ENCODE assay signal across 16 mouse cellular contexts in the genomic region with DNA sequence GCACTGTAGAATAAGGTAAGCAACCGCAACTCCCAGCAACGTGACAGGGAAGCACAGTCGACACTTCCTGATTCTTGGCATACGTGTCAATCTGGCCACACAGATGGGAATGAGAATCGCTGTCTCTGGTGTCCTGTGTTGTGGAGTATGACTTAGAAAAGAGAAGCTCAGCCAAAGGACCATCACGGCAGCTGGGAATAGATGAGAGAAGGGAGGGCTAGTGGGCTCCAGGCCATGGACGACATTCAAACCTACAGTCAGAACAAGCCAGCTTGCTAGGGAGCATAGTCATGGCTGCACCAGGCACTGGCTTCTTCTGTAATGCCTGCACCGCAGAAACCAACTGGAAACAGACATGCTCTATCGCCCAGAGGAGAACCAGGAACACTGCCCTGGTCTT.
DNase-seq lines count a peak whose midpoint lies in the region; ATAC-seq lines count a peak whose summit lies in the region.
"Had no signal": no experiment of that assay in that cellular context is flagged by ENCODE, and none has a peak within 500 bp of the region (broad histone marks: within the 10 kb centered on the region; RNA-seq: fewer than 3 reads in every experiment).

No protein-coding gene starts in this region.

- H3K27ac ChIP-seq in hindbrain, embryonic 15.5 days (replicated peaks), result no peak overlapping the region
- H3K27ac ChIP-seq in hindbrain, embryonic 10.5 days, result no peak overlapping the region
- no peak overlapping the region for H3K27ac ChIP-seq in forebrain, embryonic 16.5 days (ENCODE audit: low read length)
- H3K27ac ChIP-seq in midbrain, embryonic 13.5 days, result no peak overlapping the region
- H3K27ac ChIP-seq: embryonic facial prominence, embryonic 15.5 days; liver, embryonic 13.5 days; midbrain, embryonic 10.5 days; stomach, embryonic 15.5 days had no signal

- WGBS in hindbrain, embryonic 15.5 days, result 78% methylated on average over 9 of the region's 9 CpGs
- 85% methylated on average over 9 of the region's 9 CpGs for WGBS in hindbrain, embryonic 10.5 days
- WGBS in forebrain, embryonic 16.5 days, result 66% methylated on average over 9 of the region's 9 CpGs
- 87% methylated on average over 9 of the region's 9 CpGs for WGBS in midbrain, embryonic 13.5 days

- peak; percentile 49; the same call in 1 of the 2 replicates for ATAC-seq in cerebellum, adult (ENCODE audit: insufficient number of reproducible peaks, low FRiP score, low TSS enrichment)
- ATAC-seq in hindbrain, embryonic 15.5 days (ENCODE audit: low FRiP score, low read depth), result peak; percentile 68; the same call in 1 of the 2 replicates
- peak; percentile 69 for ATAC-seq in forebrain, embryonic 16.5 days
- no peak for ATAC-seq in midbrain, embryonic 13.5 days

- H3K27me3 ChIP-seq in hindbrain, embryonic 15.5 days, result no peaks in the 10 kb centered on the region
- no peaks in the 10 kb centered on the region for H3K27me3 ChIP-seq in hindbrain, embryonic 10.5 days (ENCODE audit: insufficient read depth, poor library complexity, severe bottlenecking)
- no peaks in the 10 kb centered on the region for H3K27me3 ChIP-seq in forebrain, embryonic 16.5 days (replicated peaks; ENCODE audit: control insufficient read depth, insufficient read depth, low read length)
- H3K27me3 ChIP-seq in midbrain, embryonic 13.5 days, result no peaks in the 10 kb centered on the region
- H3K27me3 ChIP-seq: CH12.LX; embryonic facial prominence, embryonic 15.5 days; liver, embryonic 13.5 days; stomach, embryonic 15.5 days had no signal

- no peak overlapping the region for H3K9ac ChIP-seq in hindbrain, embryonic 15.5 days
- H3K9ac ChIP-seq in forebrain, embryonic 16.5 days (replicated peaks; ENCODE audit: low read depth, low read length), result no peak overlapping the region
- H3K9ac ChIP-seq in midbrain, embryonic 13.5 days (replicated peaks), result no peak overlapping the region
- H3K9ac ChIP-seq: embryonic facial prominence, embryonic 15.5 days; liver, embryonic 13.5 days; stomach, embryonic 15.5 days had no signal

- no peaks in the 10 kb centered on the region for H3K9me3 ChIP-seq in hindbrain, embryonic 15.5 days
- no peaks in the 10 kb centered on the region for H3K9me3 ChIP-seq in hindbrain, embryonic 10.5 days
- H3K9me3 ChIP-seq in forebrain, embryonic 16.5 days (ENCODE audit: control insufficient read depth, low read length), result no peaks in the 10 kb centered on the region
- no peaks in the 10 kb centered on the region for H3K9me3 ChIP-seq in midbrain, embryonic 13.5 days
- H3K9me3 ChIP-seq: embryonic facial prominence, embryonic 15.5 days; liver, embryonic 13.5 days; midbrain, embryonic 10.5 days; stomach, embryonic 15.5 days had no signal

- H3K4me3 ChIP-seq in hindbrain, embryonic 15.5 days, result no peak overlapping the region
- no peak overlapping the region for H3K4me3 ChIP-seq in hindbrain, embryonic 10.5 days
- H3K4me3 ChIP-seq in forebrain, embryonic 16.5 days (replicated peaks; ENCODE audit: low read length), result no peak overlapping the region
- H3K4me3 ChIP-seq in midbrain, embryonic 13.5 days (replicated peaks), result no peak overlapping the region
- H3K4me3 ChIP-seq: embryonic facial prominence, embryonic 15.5 days; liver, embryonic 13.5 days; midbrain, embryonic 10.5 days; stomach, embryonic 15.5 days had no signal

- no peak for DNase-seq in cerebellum, adult 8-10 months
- DNase-seq in hindbrain, embryonic 10.5 days (ENCODE audit: low spot score), result no peak
- peak; percentile 4 for DNase-seq in cerebellum, adult 11 months
- no peak for DNase-seq in kidney, postnatal 36 days
- DNase-seq: kidney, adult 18-20 months; liver, embryonic 13.5 days; lung, postnatal 14 days; thymus, postnatal 25 days had no signal

- H3K36me3 ChIP-seq in hindbrain, embryonic 15.5 days, result no peaks in the 10 kb centered on the region
- H3K36me3 ChIP-seq in hindbrain, embryonic 10.5 days, result no peaks in the 10 kb centered on the region
- H3K36me3 ChIP-seq in forebrain, embryonic 16.5 days (ENCODE audit: control insufficient read depth, insufficient read depth), result no peaks in the 10 kb centered on the region
- no peaks in the 10 kb centered on the region for H3K36me3 ChIP-seq in midbrain, embryonic 13.5 days
- H3K36me3 ChIP-seq: embryonic facial prominence, embryonic 15.5 days; liver, embryonic 13.5 days; midbrain, embryonic 10.5 days; stomach, embryonic 15.5 days had no signal

- H3K4me1 ChIP-seq in hindbrain, embryonic 15.5 days (replicated peaks), result no peaks in the 10 kb centered on the region
- H3K4me1 ChIP-seq in hindbrain, embryonic 10.5 days (replicated peaks), result no peaks in the 10 kb centered on the region
- no peaks in the 10 kb centered on the region for H3K4me1 ChIP-seq in forebrain, embryonic 16.5 days (replicated peaks; ENCODE audit: control insufficient read depth, insufficient read depth, low read length)
- H3K4me1 ChIP-seq in midbrain, embryonic 13.5 days (replicated peaks), result no peaks in the 10 kb centered on the region
- H3K4me1 ChIP-seq: embryonic facial prominence, embryonic 15.5 days; liver, embryonic 13.5 days; midbrain, embryonic 10.5 days; stomach, embryonic 15.5 days had no signal

- no peak overlapping the region for H3K4me2 ChIP-seq in hindbrain, embryonic 15.5 days
- H3K4me2 ChIP-seq in forebrain, embryonic 16.5 days (ENCODE audit: low read length), result no peak overlapping the region
- H3K4me2 ChIP-seq in midbrain, embryonic 13.5 days (replicated peaks), result no peak overlapping the region
- H3K4me2 ChIP-seq: embryonic facial prominence, embryonic 15.5 days; liver, embryonic 13.5 days; stomach, embryonic 15.5 days had no signal
